Mouse (Mus musculus): ENCODE measurements at regions not wholly inside any gene's neighbourhood (a gene's known extent, or its start where the extent isn't known, plus 50 kb on each side); places are given as distances from the start of the nearest gene placed in this dataset.

DNA sequence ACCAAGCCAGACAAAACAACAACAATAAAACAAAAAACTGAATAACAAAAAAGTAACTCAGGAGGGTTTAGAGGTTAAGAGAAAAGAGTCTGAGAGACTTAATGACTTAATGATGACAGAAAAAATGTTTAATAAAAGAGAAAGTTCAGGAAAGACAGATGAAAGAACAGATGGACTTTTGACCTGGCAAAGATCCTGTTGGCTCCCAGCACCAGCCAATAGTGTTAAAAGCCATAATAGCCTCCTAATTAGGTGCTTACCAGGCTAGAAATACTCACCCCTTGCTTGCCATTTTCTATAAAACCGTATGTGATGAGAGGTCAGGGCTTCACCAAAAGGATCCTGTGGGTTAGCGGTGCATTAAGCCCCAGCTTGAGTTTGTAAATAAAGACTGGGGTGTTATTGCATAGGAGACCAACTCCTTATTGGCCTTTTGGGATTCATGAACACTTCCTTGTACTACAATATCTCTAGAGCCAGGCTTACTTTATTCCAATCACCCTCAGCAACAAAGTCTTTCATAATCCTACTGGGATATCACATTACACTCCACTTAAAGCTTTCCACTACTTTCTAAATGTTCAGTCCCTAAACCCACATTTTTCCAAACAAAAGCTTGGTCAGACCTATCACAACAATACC lies 282.1 kb upstream of the Rasa1 start:
- ATAC-seq (replicated peaks; ENCODE audit: low read depth, poor library complexity, severe bottlenecking): no peak

DNA sequence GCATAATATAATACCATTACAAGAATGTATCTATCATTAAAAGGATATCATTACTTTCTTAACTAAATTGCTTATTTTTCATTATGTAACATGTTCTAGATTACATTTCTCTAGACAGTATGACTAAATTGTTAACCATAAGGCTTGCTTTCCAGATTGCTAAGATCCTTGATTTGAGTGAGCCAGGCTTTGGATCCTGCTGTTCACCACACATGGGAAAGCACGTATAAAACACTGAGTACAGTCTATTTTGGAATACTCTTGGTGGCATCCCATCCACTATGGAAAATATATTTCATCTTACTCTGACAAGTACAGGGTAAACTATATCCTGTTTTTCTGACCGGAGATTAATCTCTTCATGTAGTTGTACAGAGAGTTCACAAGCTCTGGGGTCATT lies 268.9 kb upstream of the Rasa1 start:
- no peak for ATAC-seq (replicated peaks; ENCODE audit: low read depth, poor library complexity, severe bottlenecking)

DNA sequence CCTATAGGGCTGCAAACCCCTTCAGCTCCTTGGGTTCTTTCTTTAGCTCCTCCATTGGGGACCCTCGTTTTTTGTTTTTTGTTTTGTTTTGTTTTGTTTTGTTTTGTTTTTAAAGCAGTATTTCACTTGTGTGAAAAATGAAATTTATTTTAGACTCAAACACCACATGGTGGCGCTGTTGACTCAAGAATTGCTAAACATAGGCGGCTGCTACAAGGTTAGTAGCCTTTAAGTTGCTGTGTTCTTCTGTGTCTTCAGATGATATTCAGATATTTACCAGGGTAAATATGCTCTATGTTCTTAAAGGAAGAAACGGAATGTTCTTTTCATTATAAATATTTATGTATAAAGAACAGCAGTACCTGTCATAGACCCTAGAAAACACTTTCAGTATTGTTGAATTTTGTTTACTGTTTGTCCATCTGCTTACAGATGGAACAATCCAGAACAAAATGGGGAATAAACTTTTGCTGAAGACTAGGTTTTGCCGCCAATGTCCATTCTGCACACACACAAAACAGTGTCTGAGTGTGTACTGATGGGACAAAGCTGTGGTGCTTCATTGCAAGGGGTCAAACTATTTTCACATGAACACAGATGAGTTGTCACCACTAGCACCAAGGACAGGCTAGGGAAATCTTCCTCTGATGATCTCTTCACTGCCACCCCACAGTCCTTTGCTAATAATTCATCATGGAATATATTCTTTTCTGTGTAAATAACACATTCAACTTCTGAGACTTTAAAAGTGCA lies 267.3 kb upstream of the Rasa1 start:
- peak; percentile 82 for ATAC-seq (replicated peaks; ENCODE audit: low read depth, poor library complexity, severe bottlenecking)

DNA sequence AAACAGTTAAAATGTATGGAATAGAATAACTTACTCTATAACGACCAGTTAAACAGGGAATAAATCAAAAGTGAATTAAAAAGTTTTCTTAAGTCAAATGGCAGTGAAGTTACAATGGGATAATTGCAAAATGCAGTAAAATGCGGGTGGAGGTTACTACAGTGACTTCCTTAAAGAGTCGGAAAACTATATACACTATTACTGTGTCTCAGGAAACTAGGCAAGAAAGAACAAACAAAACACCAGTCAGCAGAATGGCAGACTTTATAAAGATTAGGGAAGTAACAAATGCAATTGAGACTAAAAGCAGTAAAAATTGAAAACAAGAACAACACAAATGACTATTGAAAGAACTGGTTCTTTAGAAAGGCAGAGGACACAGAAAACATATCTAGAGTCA lies 264.1 kb upstream of the Rasa1 start:
- ATAC-seq (replicated peaks; ENCODE audit: low read depth, poor library complexity, severe bottlenecking): 0 out of 2 replicates have a peak, but pooled peaks have one; percentile 60

DNA sequence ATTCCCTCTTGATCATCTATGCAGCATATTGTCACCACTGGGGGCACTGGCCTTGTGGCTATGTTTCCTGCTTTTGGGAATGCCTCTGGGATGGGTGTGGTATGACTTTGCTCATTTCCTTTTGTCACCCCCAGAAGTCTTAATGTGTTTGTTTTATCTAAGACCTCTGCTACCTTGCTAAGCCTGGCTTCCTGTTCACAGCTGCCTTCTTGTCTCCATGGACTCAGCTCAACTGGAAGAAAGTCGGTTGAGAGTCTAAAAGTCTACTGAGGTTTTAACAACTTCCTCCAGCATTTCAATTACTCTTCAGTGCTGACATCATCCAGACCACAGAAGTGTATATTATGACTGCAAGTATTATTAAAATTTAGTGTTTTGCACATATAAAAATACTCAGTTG lies 220.7 kb upstream of the Rasa1 start:
- ATAC-seq (replicated peaks; ENCODE audit: low read depth, poor library complexity, severe bottlenecking): peak; percentile 46

DNA sequence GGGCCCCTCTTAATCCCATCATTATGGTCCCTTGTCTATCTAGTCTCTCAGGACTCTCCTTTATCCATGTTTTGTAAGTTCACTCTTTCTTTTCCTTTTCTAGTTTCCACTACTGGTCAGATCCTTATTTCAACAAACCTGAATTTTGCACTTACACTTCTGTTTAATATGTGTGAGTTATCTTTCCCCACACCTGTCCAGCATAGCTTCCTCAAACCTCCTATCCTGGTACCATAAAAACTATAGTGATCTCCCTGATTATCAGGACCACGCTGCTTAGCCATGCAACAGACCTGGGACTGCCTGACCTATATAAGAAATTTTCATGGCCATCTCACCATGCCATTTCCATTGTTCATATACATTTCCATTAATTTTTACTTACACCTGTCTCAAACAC lies 219.6 kb upstream of the Rasa1 start:
- no peak for ATAC-seq (replicated peaks; ENCODE audit: low read depth, poor library complexity, severe bottlenecking)

DNA sequence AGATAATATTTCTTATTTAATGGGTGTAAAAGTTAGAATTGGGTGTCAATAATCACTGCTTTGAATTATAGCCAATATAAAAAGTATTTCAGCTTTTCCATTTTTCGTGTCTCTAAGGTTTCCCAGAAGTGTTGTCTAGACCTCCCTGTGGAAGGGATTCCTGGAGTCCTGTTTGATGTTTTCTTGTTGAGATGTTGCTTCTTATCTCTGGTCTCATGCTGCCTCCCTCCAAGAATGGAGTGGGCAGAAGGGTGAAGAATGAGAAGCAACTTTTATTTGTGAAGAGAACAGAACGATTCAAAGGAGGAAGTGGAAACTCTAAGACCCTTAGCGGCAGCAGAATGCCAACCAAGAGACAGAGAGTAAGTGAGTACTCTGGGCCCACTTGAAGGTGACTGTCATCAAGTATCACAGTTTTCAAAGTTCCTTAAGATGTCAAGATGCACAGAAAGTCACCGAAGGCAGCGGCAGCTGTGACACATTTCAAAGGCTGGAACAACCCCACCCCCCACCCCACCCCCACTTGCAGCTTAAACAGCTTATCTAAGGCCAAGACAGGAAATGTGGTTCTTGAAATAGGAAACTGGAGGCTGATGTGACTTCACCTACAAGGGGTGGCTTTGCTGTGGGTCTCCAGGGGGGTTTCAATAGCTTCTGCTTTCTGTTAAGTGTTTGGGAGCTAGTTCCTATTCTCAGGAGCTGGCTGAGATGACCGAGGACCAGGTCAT lies 218.6 kb upstream of the Rasa1 start:
- ATAC-seq (replicated peaks; ENCODE audit: low read depth, poor library complexity, severe bottlenecking): peak; percentile 73

DNA sequence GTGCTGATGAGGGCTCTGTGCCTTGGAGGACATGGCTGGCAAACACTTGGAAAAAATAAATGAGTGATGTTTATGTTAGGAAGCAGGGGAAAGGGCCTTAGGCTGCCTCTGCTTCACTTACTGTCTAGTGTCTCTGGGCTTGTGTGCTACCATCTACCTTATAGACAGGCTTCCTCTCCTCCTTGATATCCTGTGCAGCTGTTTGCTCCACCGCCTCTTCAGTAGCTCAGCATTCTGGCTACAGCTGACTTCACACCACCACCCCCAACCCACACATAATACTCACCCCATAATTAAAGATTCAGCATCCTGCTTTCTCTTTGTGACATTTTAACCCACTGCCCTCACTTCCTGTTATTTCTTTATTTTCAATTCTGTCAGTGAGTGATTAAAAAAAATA lies 217.9 kb upstream of the Rasa1 start:
- peak; percentile 11 for ATAC-seq (replicated peaks; ENCODE audit: low read depth, poor library complexity, severe bottlenecking)

DNA sequence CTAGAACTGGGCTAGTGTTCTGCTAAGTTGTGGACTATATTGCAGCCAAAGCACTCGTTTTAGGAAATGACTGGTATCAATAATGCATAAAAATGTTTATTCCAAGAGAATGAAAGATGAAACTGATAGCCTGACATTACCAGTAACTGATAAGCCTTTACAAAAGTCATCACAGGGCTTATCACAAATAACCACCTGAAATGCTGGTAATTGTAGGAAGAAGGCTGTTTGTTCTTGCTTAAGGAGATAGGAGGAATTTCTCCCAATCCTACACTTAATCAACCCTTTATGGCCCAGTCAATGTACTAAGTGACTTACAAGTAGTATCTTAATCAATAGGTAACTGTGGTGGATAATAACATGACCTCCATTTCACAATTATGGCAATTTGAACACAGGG lies 217.1 kb upstream of the Rasa1 start:
- ATAC-seq (replicated peaks; ENCODE audit: low read depth, poor library complexity, severe bottlenecking): no peak

DNA sequence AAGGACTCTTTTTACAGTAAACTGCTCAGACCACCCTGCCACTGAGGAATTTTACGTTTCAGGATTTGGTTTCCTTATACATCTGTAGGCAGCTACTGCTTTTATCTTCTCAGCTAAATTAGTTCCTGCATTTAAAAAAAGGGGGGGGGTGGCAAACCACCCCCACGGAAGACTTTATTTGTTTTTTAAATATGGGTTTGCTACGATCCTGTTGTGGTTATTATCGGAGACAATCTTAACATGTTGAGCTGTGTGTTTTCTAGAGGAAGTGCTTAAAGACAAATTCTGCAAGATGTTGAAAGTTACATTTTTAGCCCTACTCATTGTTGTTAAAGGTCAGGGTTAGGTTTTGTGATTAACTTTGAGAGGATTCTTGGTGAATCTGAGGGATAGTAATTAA lies 216.1 kb upstream of the Rasa1 start:
- ATAC-seq (replicated peaks; ENCODE audit: low read depth, poor library complexity, severe bottlenecking): 0 out of 2 replicates have a peak, but pooled peaks have one; percentile 3

DNA sequence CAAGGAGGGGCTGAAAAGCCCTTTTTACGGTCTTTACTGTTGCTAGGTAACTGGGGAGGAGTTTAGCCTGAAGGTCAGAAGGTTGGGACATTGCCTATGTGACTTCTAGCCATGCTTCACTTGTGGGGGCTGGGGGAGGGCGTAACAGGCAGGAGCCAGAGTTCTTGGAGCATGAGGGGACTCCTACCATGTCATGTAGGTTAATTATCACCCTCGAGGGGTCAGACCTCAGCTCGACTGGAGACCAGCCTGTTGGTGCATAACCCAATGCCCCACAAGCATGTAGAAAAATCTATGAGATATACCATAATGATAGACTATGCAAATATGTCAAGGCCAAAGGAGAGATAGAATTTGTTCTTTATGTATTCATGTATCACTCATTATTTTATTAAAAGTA lies 215.1 kb upstream of the Rasa1 start:
- ATAC-seq (replicated peaks; ENCODE audit: low read depth, poor library complexity, severe bottlenecking): no peak

DNA sequence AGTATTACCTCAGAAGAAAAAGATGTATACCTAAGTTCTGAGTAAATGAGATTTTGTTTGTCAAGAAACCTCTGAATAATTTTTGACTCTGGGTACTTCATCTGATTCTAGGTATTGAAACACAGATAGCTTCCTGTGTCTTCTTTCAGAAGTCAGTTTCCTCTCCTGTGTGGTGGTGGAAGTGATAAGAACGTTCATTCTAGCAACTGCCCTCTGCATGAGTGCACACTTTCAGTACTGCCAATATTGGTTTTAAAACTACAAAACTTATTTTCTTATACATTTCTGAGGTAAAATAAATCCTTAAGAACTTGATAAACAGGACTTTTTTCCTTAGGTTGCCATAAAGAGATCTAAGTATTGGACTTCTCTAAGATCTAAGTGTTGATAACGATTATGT lies 209.8 kb upstream of the Rasa1 start:
- peak; percentile 76 for ATAC-seq (replicated peaks; ENCODE audit: low read depth, poor library complexity, severe bottlenecking)

DNA sequence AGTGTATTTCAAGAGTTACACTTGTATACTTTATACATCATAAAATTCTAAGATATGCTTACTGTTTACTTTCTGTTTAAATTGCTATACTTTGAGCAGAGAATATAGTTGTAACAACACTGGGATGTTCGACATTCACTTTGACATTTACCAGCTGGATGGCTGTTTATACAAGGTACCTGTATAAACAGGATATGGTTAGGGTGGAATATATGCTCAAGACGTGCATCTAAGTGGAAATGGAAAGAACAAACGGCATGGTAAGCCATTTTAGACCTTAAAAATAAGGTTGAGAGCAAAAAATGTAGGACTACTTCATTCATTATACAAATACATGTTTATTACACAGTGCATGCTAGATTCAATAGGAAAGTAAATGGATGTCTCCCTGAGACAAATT lies 195.9 kb upstream of the Rasa1 start:
- ATAC-seq (replicated peaks; ENCODE audit: low read depth, poor library complexity, severe bottlenecking): no peak

DNA sequence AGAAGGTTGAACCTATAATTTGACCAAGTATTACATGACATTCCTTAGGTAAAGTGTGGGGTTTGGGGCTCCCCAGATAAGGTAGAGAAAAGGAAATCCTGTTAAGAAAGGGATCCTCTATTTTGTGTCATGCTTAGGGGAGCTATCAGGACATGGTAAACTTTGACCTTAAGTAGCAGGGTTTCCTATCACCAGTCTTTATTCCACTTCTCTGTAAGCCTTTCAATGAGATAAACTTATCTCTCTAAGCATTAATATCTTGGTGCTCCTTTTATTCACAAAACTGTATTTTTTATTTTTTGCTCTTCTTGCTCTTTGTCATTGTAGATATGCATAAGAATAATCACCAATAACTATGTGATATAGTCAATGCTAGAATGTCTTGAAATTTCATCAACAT lies 194.4 kb upstream of the Rasa1 start:
- no peak for ATAC-seq (replicated peaks; ENCODE audit: low read depth, poor library complexity, severe bottlenecking)

DNA sequence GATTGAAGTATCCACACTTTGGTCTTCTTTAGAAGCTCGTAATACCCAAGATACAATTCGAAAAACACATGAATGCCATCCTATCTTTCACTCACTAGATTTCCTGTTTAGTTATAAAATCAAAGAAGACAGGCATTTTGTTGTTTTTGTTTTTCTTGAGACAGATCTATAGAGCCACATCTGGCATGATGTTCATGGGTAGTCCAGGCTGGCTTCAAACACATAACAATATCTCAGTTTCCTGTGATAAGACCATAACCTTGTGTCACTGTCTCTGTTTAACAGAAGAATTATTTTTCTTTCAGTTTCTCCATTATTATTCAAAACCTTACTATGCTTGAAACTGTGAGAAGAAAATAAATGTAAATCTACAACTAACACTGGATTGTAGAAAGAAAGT lies 190.5 kb upstream of the Rasa1 start:
- no peak for ATAC-seq (replicated peaks; ENCODE audit: low read depth, poor library complexity, severe bottlenecking)

DNA sequence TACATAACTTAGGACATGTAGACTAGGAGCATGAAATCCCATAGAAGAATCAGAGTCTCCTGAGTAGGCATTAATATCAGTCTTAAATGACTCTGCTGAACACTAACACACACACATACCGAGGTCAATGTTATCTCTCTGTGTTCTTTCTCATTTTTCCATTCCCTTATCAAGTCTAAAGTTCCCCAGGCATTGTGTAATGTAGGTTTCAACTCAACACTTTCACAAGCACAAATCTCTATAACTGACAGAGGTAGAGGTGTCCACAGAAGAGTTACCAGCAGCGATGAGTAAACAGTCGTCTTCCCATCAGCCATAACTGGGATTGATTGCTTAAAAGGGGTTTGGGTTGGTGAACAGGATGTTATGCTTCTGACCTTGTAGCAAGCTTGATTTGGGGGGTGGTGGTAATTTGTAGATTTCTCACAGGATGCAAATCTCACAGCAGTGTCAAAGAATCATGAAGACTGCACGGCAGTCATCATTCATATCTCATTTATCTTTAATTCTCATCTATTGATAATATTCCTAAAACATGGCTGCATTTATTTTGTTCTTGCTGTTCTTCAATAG lies 187.4 kb upstream of the Rasa1 start:
- no peak for ATAC-seq (replicated peaks; ENCODE audit: low read depth, poor library complexity, severe bottlenecking)

DNA sequence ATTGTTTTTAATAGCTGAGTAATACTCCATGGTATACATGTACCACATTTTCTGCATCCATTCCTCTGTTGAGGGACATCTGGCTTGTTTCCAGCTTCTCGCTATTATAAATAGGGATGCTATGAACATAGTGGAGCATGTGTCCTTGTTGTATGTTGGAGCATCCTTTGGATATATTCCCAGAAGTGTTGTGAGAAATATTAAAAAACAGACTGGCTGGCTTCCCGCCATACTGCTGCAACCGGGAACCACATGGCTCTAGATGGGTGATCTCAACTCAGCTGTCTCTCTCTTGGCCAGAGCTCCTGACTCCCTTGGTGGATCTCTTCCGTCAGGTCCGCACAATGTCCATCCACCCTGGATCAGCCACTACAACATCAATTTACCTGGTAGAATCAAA lies 182.4 kb upstream of the Rasa1 start:
- no peak for ATAC-seq (replicated peaks; ENCODE audit: low read depth, poor library complexity, severe bottlenecking)

DNA sequence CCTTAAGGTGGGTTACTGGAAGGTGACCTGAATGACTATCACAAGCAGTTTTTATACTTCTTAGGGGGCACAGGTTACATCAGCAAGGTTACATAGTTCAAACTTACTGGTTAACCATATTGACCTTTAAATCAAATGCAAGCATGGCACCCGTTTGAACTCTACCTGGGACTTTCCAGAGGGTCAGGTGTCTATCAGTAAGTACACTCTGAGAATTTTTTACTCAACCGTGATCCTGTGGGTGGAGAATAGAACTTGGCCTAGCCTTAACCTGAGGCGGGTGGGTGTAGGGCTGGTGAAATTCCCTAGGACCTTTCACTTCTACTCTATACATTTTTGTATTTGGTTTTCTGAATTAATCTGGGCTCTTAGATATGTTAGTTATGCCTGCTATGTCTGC lies 170.5 kb upstream of the Rasa1 start:
- no peak for ATAC-seq (replicated peaks; ENCODE audit: low read depth, poor library complexity, severe bottlenecking)

DNA sequence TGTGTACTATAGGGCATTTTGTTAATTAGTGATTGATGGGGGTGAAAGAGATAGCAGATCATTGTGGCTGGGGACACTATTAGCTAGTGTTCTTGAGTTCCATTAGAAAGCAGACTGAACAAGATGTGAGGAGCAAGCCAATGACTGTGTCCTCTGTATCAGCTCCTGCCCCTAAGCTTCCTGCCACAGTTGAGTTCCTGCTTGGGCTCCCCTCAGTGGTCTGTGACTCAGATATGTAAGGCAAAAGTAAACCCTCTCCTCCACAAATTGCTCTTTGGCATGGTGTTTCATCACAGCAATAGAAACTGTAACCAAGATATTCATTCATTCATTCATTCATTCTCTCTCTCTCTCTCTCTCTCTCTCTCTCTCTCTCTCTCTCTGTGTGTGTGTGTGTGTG lies 169.7 kb upstream of the Rasa1 start:
- ATAC-seq (replicated peaks; ENCODE audit: low read depth, poor library complexity, severe bottlenecking): peak; percentile 60

DNA sequence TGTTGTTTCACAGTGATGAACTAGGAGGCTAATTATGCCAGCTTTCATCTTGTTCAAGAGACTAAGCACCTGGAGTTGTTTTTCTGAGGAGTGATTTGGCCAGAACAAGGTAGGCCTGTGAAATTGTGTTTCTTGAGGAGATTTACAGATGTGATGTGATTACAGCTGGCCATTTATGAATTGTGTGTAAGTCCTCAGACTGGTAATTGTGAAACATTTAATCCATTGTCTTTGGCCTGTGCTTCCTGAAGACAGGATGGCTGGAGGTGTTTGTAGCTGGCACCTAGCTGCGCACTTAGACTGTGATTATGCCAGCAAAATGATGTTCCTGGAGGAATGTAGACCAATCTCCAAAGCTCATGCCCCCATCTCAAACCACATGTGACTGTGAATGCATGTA lies 150.7 kb upstream of the Rasa1 start:
- no peak for ATAC-seq (replicated peaks; ENCODE audit: low read depth, poor library complexity, severe bottlenecking)

DNA sequence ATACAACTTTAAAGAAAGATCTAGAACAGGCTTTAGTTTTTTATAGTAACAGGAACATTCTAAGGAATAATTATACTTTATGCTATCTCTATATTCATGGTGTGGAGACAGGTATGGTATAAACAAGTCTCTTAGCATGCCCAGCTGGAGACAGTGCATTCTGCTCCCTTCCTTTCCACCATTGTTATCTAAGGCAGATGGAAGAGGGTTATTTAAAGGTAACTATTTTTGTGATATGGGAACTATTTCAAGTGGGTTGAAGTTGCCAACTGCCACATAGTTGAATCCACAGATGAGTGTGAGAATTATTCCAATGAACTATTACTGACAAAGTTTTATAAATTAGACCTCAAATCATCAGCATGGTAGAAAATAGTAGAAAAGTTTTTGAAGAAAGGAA lies 148.9 kb upstream of the Rasa1 start:
- ATAC-seq (replicated peaks; ENCODE audit: low read depth, poor library complexity, severe bottlenecking): no peak

All from common myeloid progenitor, adult 5-6 weeks (primary cell).